ENCODE assay signal across 20 mouse cellular contexts in the genomic region with DNA sequence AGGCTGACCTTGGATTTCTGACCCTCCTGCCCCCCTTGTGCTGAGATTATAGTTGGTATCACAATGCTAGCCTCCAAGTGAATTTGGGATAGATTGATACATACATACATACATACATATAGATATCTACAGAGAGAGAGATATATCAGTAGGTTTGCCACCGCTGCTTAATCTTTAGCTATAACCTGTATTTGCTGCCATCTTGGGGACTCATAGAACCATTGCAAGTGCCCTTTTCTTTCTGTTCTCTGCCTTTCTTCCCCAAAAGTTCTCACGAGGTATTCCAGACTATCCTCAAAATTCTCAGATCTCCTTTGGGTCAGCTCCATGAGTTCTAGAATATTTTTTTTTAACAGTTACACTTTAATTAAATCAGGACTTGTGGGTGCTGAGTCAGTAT. TPM values are rescaled to one million over a fixed set of nuclear protein-coding genes. Genes with fewer than 3 reads are reported as not detected.
DNase-seq lines count a peak whose midpoint lies in the region; ATAC-seq and TF ChIP-seq lines count a peak whose summit lies in the region.
"Had no signal": no experiment of that assay in that cellular context is flagged by ENCODE, and none has a peak within 500 bp of the region (broad histone marks: within the 10 kb centered on the region; RNA-seq: fewer than 3 reads in every experiment).

No protein-coding gene starts in this region.

- intact Hi-C loops in left cerebral cortex, adult 2 months (cut with DNase I): loop anchor here (5.0 to 10.0 kb wide), 2 partner anchors 453 to 551 kb away; no protein-coding TSS in a partner anchor

- no peak overlapping the region for H3K27ac ChIP-seq in forebrain, embryonic 14.5 days (ENCODE audit: low read depth, low read length)
- no peak overlapping the region for H3K27ac ChIP-seq in forebrain, embryonic 13.5 days
- no peak overlapping the region for H3K27ac ChIP-seq in left cerebral cortex, adult 2 months
- H3K27ac ChIP-seq: embryonic facial prominence, embryonic 15.5 days; forebrain, embryonic 12.5 days; heart, embryonic 13.5 days; hindbrain, embryonic 10.5 days; limb, embryonic 15.5 days; midbrain, embryonic 13.5 days had no signal

- H3K9me3 ChIP-seq in forebrain, embryonic 14.5 days (replicated peaks; ENCODE audit: control insufficient read depth, low read length): no peaks in the 10 kb centered on the region
- H3K9me3 ChIP-seq in forebrain, embryonic 13.5 days (replicated peaks): no peaks in the 10 kb centered on the region
- H3K9me3 ChIP-seq: embryonic facial prominence, embryonic 15.5 days; forebrain, embryonic 12.5 days; heart, embryonic 13.5 days; hindbrain, embryonic 10.5 days; limb, embryonic 15.5 days; midbrain, embryonic 13.5 days had no signal

- TF ChIP-seq CTCF in left cerebral cortex, adult 2 months (IDR thresholded peaks at IDR 0.05): peak; percentile 62
- TF ChIP-seq CTCF in brain, embryonic 14.5 days (IDR thresholded peaks at IDR 0.05; ENCODE audit: borderline replicate concordance, extremely low read depth, insufficient read depth, insufficient read length): peak; percentile 12; the same call in 1 of the 2 replicates

- no peaks in the 10 kb centered on the region for H3K27me3 ChIP-seq in forebrain, embryonic 14.5 days (replicated peaks; ENCODE audit: control insufficient read depth, insufficient read depth, low read length)
- no peaks in the 10 kb centered on the region for H3K27me3 ChIP-seq in forebrain, embryonic 13.5 days
- H3K27me3 ChIP-seq: embryonic facial prominence, embryonic 15.5 days; forebrain, embryonic 12.5 days; heart, embryonic 13.5 days; limb, embryonic 15.5 days; midbrain, embryonic 13.5 days had no signal

- no peaks in the 10 kb centered on the region for H3K36me3 ChIP-seq in forebrain, embryonic 14.5 days (ENCODE audit: control insufficient read depth, insufficient read depth, low read length)
- H3K36me3 ChIP-seq in forebrain, embryonic 13.5 days (ENCODE audit: poor library complexity, severe bottlenecking): no peaks in the 10 kb centered on the region
- H3K36me3 ChIP-seq: embryonic facial prominence, embryonic 15.5 days; forebrain, embryonic 12.5 days; heart, embryonic 13.5 days; hindbrain, embryonic 10.5 days; limb, embryonic 15.5 days; midbrain, embryonic 13.5 days had no signal

- no peak overlapping the region for H3K4me2 ChIP-seq in forebrain, embryonic 14.5 days (ENCODE audit: low read length)
- no peak overlapping the region for H3K4me2 ChIP-seq in forebrain, embryonic 13.5 days
- H3K4me2 ChIP-seq: embryonic facial prominence, embryonic 15.5 days; forebrain, embryonic 12.5 days; heart, embryonic 13.5 days; limb, embryonic 15.5 days; midbrain, embryonic 13.5 days had no signal

- no peak for TF ChIP-seq POLR2A in brain, embryonic 14.5 days (IDR thresholded peaks at IDR 0.05; ENCODE audit: borderline replicate concordance, extremely low read depth, insufficient read depth, insufficient read length, poor library complexity, severe bottlenecking)

- no peak overlapping the region for H3K9ac ChIP-seq in forebrain, embryonic 14.5 days (ENCODE audit: low read length)
- no peak overlapping the region for H3K9ac ChIP-seq in forebrain, embryonic 13.5 days
- H3K9ac ChIP-seq: embryonic facial prominence, embryonic 15.5 days; forebrain, embryonic 12.5 days; heart, embryonic 13.5 days; limb, embryonic 15.5 days; midbrain, embryonic 13.5 days had no signal

- 49% methylated on average over 2 of the region's 2 CpGs for WGBS in forebrain, embryonic 14.5 days
- WGBS in forebrain, embryonic 13.5 days: 57% methylated on average over 2 of the region's 2 CpGs

- peak; percentile 65 for DNase-seq in forebrain, embryonic 14.5 days (ENCODE audit: low spot score)
- no peak for DNase-seq in left cerebral cortex, adult 2 months (ENCODE audit: extremely low spot score in 1 of 2, low spot score in 2 of 2)
- DNase-seq in left cerebral cortex, adult 9 months (ENCODE audit: low spot score in 2 of 2): no peak
- DNase-seq in 416B (ENCODE audit: low read depth): peak; percentile 65
- DNase-seq in brain, embryonic 14.5 days (ENCODE audit: low read depth): peak; percentile 47
- no peak for DNase-seq in right cerebral cortex, postnatal 36 days (ENCODE audit: low spot score in 2 of 2)
- DNase-seq: cerebellum, adult 9-10 months; gastrocnemius, postnatal 25 days; kidney, adult 11 months; kidney, postnatal 25 days; lung, postnatal 36 days; right cerebral cortex, adult 18-20 months had no signal

- no peak overlapping the region for H3K4me3 ChIP-seq in forebrain, embryonic 14.5 days (ENCODE audit: low read depth, low read length)
- no peak overlapping the region for H3K4me3 ChIP-seq in forebrain, embryonic 13.5 days
- no peak overlapping the region for H3K4me3 ChIP-seq in left cerebral cortex, adult 2 months
- H3K4me3 ChIP-seq: embryonic facial prominence, embryonic 15.5 days; forebrain, embryonic 12.5 days; heart, embryonic 13.5 days; hindbrain, embryonic 10.5 days; limb, embryonic 15.5 days; midbrain, embryonic 13.5 days had no signal

- 0 out of 2 replicates have a peak, but pooled peaks cover 5% of the 10 kb centered on the region for H3K4me1 ChIP-seq in forebrain, embryonic 14.5 days (ENCODE audit: control insufficient read depth, insufficient read depth, low read length)
- H3K4me1 ChIP-seq in forebrain, embryonic 13.5 days: peaks cover 17% of the 10 kb centered on the region
- H3K4me1 ChIP-seq: embryonic facial prominence, embryonic 15.5 days; limb, embryonic 15.5 days had no signal

- no peak for ATAC-seq in forebrain, embryonic 14.5 days
- ATAC-seq in forebrain, embryonic 13.5 days: no peak
- no peak for ATAC-seq in activated CD4-positive, CD25-positive, alpha-beta regulatory T cell, adult 4 months
- ATAC-seq: midbrain, embryonic 13.5 days had no signal

RNA-seq across cellular contexts. Expression of a gene that starts 4.7 kb away (rescaled TPM):
- polyA plus RNA-seq in forebrain, embryonic 14.5 days (2014; fragmentation: Nextera tagmentation; extraction: Ambion mirVana): 75.2 and 92.5 TPM in 2 replicates
- polyA plus RNA-seq in forebrain, embryonic 13.5 days (2015; fragmentation: Nextera tagmentation; extraction: Ambion mirVana): 117 and 118 TPM in 2 replicates
- 10 to 100 TPM; 43.1 to 46.2 TPM for total RNA-seq in left cerebral cortex, adult 2 months (2021)
- 55.3 and 55.5 TPM in 2 replicates for polyA plus RNA-seq in brain, embryonic 14.5 days (2012; rRNA removed)
- polyA plus RNA-seq in activated CD4-positive, CD25-positive, alpha-beta regulatory T cell, adult 4 months (2017; shearing (Covaris generic)): 10 to 100 TPM; 55.7 to 72.3 TPM

Comparison
In these comparisons a context has a peak if more than half of its experiments do, and no peak if none do; other contexts are left out.
1. DNase-seq: peak in forebrain, embryonic 14.5 days (single experiment), 416B (single experiment) and brain, embryonic 14.5 days (single experiment); none in left cerebral cortex, adult 2 months (0 of 2), left cerebral cortex, adult 9 months (0 of 2) and right cerebral cortex, postnatal 36 days (0 of 2).